Mouse (Mus musculus): ENCODE data around the gene Zfp62. TPM values are rescaled to one million over a fixed set of nuclear protein-coding genes. Genes with fewer than 3 reads are reported as not detected.

Gene Zfp62
- polyA plus RNA-seq, 1 experiment from 2014 or later: 44.5 TPM

DNA sequence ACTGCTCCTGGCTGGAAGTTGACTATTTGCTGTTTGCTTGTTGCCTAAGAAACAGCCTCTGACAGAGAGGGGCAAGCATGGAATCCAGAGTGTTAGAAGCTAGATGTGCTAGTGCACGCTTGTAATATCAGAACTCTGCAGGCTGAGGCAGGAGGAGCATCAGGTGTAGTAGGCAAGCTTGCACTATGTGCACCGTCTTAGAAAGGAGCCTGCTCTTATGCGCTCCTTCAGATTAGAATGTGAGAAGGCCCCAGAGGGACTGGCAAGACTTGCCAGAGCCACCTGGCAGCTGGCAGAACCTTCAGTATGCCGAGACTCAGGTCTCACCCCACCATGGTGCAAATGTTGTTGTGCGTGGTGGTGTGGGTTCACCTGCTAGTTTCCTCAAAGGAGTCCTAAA, 49.0 kb downstream of the Zfp62 start:
- Histone ChIP-seq H3K9ac (no peak overlapping the region), H3K36me3 (peaks cover 13% of the 10 kb centered on the region; the same call in 1 of the 2 replicates), H3K27ac (replicated peaks) (no peak overlapping the region), H3K4me2 (no peak overlapping the region), H3K4me1 (replicated peaks) (peaks cover 32% of the 10 kb centered on the region), H3K4me3 (no peak overlapping the region), H3K27me3 (no peaks in the 10 kb centered on the region), H3K9me3 (no peaks in the 10 kb centered on the region)
- 94% methylated on average over 5 of the region's 5 CpGs for WGBS
- ATAC-seq (ENCODE audit: low read depth): no peak

DNA sequence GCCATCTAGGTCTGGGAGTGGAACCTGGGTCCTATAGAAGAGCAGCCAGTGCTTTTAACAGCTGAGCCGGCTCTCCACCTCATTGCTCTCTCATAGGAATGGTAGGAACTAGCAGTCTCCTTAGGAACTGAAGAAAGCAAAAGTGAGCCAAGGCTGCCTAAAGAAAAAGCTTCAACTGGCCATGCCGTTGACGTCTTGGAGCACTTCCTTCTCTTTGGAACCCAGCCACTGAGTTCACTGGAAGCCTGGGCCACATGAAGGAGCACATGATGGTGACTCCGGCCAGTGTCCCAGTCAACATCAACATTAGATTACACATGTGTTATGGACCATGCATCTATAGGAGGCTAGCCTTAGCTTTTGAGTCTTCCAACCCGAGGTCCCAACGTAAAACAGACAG, 49.9 kb downstream of the Zfp62 start:
- no peak for ATAC-seq (ENCODE audit: low read depth)

DNA sequence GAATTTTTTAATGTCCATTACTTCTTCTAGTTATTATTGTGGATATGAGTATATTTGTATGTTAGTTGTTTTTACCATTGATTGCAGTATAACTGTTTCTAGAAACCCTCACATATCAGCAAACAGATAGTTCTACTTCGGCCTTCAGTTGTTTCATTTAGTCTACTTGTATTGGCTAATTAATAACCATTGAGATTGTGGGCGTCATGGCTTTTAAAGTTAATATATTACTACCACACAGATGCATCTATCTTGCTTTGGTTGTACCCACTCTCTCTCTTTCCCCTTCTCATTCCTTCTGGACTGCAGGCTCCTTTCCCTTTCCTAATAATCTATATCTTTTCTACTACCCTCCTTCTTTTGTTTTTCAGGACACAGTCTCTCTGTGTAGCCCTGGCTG, 56.2 kb downstream of the Zfp62 start:
- H3K27ac ChIP-seq (replicated peaks): no peak overlapping the region
- peaks cover 29% of the 10 kb centered on the region for H3K36me3 ChIP-seq
- H3K4me3 ChIP-seq: no peak overlapping the region
- H3K9ac ChIP-seq: no peak overlapping the region
- 90% methylated on average over 2 of the region's 2 CpGs for WGBS
- no peaks in the 10 kb centered on the region for H3K4me1 ChIP-seq (replicated peaks)
- no peaks in the 10 kb centered on the region for H3K27me3 ChIP-seq
- no peaks in the 10 kb centered on the region for H3K9me3 ChIP-seq
- ATAC-seq (ENCODE audit: low read depth): no peak
- H3K4me2 ChIP-seq: no peak overlapping the region

More for the DNA sequence above, 49.9 kb downstream of the Zfp62 start:
- Histone ChIP-seq H3K4me1 (replicated peaks) (peaks cover 27% of the 10 kb centered on the region), H3K27ac (replicated peaks) (no peak overlapping the region), H3K27me3 (no peaks in the 10 kb centered on the region), H3K9me3 (no peaks in the 10 kb centered on the region), H3K4me2 (no peak overlapping the region), H3K9ac (no peak overlapping the region), H3K4me3 (no peak overlapping the region), H3K36me3 (peaks cover 13% of the 10 kb centered on the region; the same call in 1 of the 2 replicates)
- 92% methylated on average over 6 of the region's 6 CpGs for WGBS

DNA sequence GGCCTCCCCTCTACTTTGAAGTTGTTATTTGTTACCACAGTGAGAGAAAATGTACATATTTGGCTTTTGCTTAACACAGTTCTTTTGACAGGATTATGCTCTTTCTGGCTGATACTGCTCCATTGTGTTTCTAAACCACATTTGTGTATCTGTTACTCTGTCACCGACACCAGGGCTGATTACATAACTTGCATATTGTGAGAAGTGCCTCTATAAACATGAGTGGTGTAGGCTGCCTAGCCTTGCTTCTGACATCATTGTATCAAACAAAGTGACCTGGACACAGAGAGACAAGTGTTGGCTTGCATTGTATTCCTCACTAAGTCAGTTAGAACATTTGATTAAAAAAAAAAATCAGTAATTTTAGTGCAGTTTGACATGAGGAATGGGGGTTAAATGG, 56.7 kb downstream of the Zfp62 start:
- no peaks in the 10 kb centered on the region for H3K9me3 ChIP-seq
- no peak for ATAC-seq (ENCODE audit: low read depth)
- no peak overlapping the region for H3K9ac ChIP-seq
- peaks cover 26% of the 10 kb centered on the region for H3K36me3 ChIP-seq
- H3K4me3 ChIP-seq: no peak overlapping the region
- H3K27ac ChIP-seq (replicated peaks): no peak overlapping the region
- no peaks in the 10 kb centered on the region for H3K4me1 ChIP-seq (replicated peaks)
- no peak overlapping the region for H3K4me2 ChIP-seq
- WGBS: 84% methylated on average over 1 of the region's 1 CpGs
- no peaks in the 10 kb centered on the region for H3K27me3 ChIP-seq

DNA sequence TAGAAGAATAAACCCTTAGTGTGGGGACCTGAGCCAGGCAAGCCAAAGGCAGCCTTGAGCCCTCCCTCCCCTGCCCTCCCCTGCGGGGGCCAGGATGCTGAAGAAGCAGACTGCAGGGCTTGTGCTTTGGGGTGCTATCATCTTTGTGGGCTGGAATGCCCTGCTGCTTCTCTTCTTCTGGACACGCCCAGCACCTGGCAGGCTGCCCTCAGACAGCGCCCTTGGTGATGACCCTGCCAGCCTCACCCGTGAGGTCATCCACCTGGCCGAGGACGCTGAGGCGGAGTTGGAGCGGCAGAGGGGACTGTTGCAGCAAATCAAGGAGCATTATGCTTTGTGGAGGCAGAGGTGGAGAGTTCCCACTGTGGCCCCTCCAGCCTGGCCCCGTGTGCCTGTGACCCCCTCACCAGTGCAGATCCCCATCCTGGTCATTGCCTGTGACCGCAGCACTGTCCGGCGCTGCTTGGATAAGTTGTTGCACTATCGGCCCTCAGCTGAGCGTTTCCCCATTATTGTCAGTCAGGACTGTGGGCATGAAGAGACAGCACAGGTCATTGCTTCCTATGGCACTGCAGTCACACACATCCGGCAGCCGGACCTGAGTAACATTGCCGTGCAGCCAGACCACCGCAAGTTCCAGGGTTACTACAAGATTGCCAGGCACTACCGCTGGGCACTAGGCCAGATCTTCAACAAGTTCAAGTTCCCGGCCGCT, 57.7 kb downstream of the Zfp62 start:
- no peak for ATAC-seq (ENCODE audit: low read depth)
- 95% methylated on average over 21 of the region's 21 CpGs for WGBS
- Histone ChIP-seq H3K27ac (replicated peaks) (no peak overlapping the region), H3K27me3 (no peaks in the 10 kb centered on the region), H3K36me3 (peaks cover 30% of the 10 kb centered on the region), H3K9me3 (no peaks in the 10 kb centered on the region), H3K4me3 (no peak overlapping the region), H3K9ac (no peak overlapping the region), H3K4me1 (replicated peaks) (no peaks in the 10 kb centered on the region), H3K4me2 (no peak overlapping the region)

DNA sequence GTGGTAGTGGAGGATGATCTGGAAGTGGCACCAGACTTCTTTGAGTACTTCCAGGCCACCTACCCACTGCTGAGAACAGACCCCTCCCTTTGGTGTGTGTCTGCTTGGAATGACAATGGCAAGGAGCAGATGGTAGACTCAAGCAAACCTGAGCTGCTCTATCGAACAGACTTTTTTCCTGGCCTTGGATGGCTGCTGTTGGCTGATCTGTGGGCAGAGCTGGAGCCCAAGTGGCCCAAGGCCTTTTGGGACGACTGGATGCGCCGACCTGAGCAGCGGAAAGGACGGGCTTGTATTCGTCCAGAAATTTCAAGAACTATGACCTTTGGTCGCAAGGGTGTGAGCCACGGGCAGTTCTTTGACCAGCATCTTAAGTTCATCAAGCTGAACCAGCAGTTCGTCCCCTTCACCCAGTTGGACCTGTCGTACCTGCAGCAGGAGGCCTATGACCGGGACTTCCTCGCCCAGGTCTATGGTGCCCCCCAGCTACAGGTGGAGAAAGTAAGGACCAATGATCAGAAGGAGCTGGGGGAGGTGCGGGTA, 58.3 kb downstream of the Zfp62 start:
- no peak for ATAC-seq (ENCODE audit: low read depth)

GRCm38 (mm10) chr11:49262286-49262685, 59.2 kb downstream of the Zfp62 start:
- no peak overlapping the region for H3K4me2 ChIP-seq
- H3K9me3 ChIP-seq: no peaks in the 10 kb centered on the region
- 90% methylated on average over 5 of the region's 5 CpGs for WGBS
- peaks cover 30% of the 10 kb centered on the region for H3K36me3 ChIP-seq
- no peak for ATAC-seq (ENCODE audit: low read depth)
- 0 out of 2 replicates have a peak overlapping the region, but pooled peaks have one; percentile 8 for H3K9ac ChIP-seq
- no peak overlapping the region for H3K27ac ChIP-seq (replicated peaks)
- H3K4me3 ChIP-seq: no peak overlapping the region
- H3K27me3 ChIP-seq: no peaks in the 10 kb centered on the region
- H3K4me1 ChIP-seq (replicated peaks): no peaks in the 10 kb centered on the region

More for the DNA sequence above, 58.3 kb downstream of the Zfp62 start:
- WGBS: 94% methylated on average over 14 of the region's 14 CpGs
- Histone ChIP-seq H3K36me3 (peaks cover 30% of the 10 kb centered on the region), H3K27me3 (no peaks in the 10 kb centered on the region), H3K4me3 (no peak overlapping the region), H3K9me3 (no peaks in the 10 kb centered on the region), H3K4me1 (replicated peaks) (no peaks in the 10 kb centered on the region), H3K4me2 (no peak overlapping the region), H3K27ac (replicated peaks) (no peak overlapping the region), H3K9ac (no peak overlapping the region)

DNA sequence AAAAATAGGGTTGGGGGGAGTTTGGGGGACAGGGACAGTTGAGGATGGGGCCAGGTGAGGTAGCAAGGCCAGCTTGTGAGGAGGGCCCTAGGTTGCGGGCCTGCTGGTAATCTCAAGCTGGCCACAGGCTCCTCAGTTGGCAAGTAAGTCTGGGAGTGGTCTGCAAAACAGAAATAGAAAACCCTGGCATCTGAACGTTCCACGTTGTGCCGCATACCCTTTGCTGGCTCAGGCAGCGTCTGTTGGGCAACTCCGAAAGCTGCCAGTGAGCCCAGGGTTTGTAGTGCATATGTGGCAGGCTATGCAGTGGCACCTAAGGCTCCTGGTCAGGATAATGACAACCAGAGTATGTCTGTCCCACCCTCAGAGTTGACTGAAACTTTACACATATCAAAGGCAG, 60.1 kb downstream of the Zfp62 start:
- no peak for ATAC-seq (ENCODE audit: low read depth)
- Histone ChIP-seq H3K27ac (replicated peaks) (no peak overlapping the region), H3K27me3 (no peaks in the 10 kb centered on the region), H3K36me3 (peaks cover 30% of the 10 kb centered on the region), H3K4me1 (replicated peaks) (no peaks in the 10 kb centered on the region), H3K4me3 (no peak overlapping the region), H3K9me3 (no peaks in the 10 kb centered on the region), H3K9ac (no peak overlapping the region), H3K4me2 (no peak overlapping the region)
- 98% methylated on average over 6 of the region's 6 CpGs for WGBS

DNA sequence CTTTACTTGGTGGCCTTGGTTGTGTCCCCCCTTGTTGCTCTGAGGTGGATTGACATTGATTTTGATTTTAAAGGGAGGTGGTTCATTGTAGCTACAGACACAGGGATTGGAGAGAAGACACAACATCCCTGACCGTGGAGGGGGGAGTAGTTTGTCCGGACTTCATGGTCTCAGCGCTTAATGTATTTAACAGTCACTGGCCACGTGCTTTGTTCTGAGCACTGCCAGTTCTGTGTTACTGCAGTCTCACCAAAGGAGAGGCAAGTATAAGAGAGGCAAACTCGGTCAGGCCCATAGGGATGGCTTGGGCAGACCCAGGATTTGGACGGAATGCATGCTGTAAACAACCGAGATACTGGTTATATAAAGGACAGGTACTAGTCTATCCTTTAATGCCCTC, 61.0 kb downstream of the Zfp62 start:
- Histone ChIP-seq H3K27me3 (no peaks in the 10 kb centered on the region), H3K4me1 (replicated peaks) (no peaks in the 10 kb centered on the region), H3K4me2 (no peak overlapping the region), H3K36me3 (peaks cover 30% of the 10 kb centered on the region), H3K9me3 (no peaks in the 10 kb centered on the region), H3K4me3 (no peak overlapping the region), H3K27ac (replicated peaks) (no peak overlapping the region), H3K9ac (no peak overlapping the region)
- no peak for ATAC-seq (ENCODE audit: low read depth)
- WGBS: 87% methylated on average over 7 of the region's 7 CpGs

DNA sequence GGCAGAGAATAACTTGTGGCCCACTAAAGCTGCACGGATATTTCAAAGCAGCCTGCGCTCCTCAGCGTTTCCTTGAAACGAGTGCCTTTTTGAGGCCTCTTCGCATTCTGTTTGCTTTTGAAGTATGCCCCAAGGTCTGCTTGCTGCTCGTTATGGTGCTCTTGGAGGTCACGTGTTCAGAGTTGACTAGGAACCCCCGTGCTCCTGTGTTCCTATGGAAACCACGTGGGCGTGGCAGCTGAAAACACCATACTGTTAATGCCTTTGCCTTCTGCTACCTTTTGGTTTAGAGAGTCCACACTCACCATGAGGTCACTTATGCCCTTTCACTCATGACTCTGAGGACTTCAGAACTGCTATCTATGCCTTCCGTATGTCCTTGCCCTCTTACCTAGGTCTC, 61.5 kb downstream of the Zfp62 start:
- no peak overlapping the region for H3K27ac ChIP-seq (replicated peaks)
- no peaks in the 10 kb centered on the region for H3K9me3 ChIP-seq
- peaks cover 30% of the 10 kb centered on the region for H3K36me3 ChIP-seq
- no peak for ATAC-seq (ENCODE audit: low read depth)
- 86% methylated on average over 11 of the region's 11 CpGs for WGBS
- no peaks in the 10 kb centered on the region for H3K27me3 ChIP-seq
- no peak overlapping the region for H3K4me2 ChIP-seq
- no peaks in the 10 kb centered on the region for H3K4me1 ChIP-seq (replicated peaks)
- no peak overlapping the region for H3K4me3 ChIP-seq
- no peak overlapping the region for H3K9ac ChIP-seq

DNA sequence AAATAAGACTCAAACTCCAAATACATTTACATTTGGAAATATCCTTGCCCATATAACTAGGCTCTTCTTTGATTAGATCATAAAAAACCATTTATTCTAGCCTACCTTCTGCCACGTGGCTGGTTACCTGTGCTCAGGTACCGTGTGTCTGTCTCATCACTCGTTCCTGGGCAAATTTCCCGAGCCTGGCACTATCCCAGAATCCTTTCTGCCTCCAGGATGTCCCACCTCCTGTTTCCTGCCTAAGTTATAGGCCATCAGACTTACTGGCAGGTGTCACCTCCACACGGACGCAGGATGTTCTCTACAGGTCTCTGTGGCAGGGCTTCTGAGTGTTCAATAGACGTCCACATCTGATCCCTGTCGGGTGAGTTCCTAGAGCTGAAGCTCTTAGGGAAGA, 62.0 kb downstream of the Zfp62 start:
- no peak overlapping the region for H3K9ac ChIP-seq
- H3K4me3 ChIP-seq: no peak overlapping the region
- ATAC-seq (ENCODE audit: low read depth): no peak
- peaks cover 30% of the 10 kb centered on the region for H3K36me3 ChIP-seq
- no peaks in the 10 kb centered on the region for H3K9me3 ChIP-seq
- no peak overlapping the region for H3K4me2 ChIP-seq
- no peaks in the 10 kb centered on the region for H3K4me1 ChIP-seq (replicated peaks)
- H3K27ac ChIP-seq (replicated peaks): no peak overlapping the region
- 85% methylated on average over 8 of the region's 8 CpGs for WGBS
- H3K27me3 ChIP-seq: no peaks in the 10 kb centered on the region

DNA sequence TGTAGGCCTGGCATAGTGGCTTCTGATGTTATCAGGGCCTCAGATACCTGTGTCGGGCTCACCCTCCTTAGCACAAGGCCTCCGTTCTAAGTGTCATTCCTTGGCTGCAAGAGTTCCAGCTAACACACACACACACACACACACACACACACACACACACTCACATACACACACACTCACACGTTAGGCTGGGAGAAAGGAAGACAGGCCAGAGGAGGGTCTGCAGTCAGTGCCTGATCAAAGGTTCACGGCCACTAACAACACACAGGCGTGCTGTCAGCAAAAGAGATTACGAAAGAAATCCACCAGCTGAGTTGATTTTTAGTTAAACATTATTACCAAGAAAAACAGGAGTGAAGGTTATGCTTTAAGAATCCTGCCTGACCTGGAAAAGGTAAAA, 63.6 kb downstream of the Zfp62 start:
- H3K27ac ChIP-seq (replicated peaks): no peak overlapping the region
- ATAC-seq (ENCODE audit: low read depth): no peak
- no peaks in the 10 kb centered on the region for H3K4me1 ChIP-seq (replicated peaks)
- no peak overlapping the region for H3K4me2 ChIP-seq
- H3K9me3 ChIP-seq: no peaks in the 10 kb centered on the region
- H3K36me3 ChIP-seq: peaks cover 16% of the 10 kb centered on the region
- no peak overlapping the region for H3K9ac ChIP-seq
- no peak overlapping the region for H3K4me3 ChIP-seq
- WGBS: 91% methylated on average over 6 of the region's 6 CpGs
- no peaks in the 10 kb centered on the region for H3K27me3 ChIP-seq

DNA sequence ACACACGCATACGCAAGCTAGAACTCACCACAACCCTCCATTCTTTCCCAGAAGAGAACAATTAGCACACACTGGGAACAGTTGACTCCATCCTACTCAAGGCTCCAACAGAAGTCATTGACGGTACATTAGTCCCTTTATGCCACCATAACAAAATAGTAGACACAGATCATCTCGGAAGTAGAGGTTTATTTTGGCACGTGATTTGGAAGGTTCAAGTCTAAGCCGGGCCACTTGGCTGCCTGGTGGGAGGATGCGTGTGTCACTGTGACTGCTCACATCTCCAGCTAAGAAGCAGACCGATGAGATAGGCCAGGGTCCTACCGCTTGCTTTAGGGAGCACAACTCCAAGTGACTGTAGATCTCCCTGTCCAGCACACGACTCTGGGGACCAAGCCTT, 64.2 kb downstream of the Zfp62 start:
- Histone ChIP-seq H3K27me3 (no peaks in the 10 kb centered on the region), H3K4me3 (no peak overlapping the region), H3K4me2 (no peak overlapping the region), H3K9me3 (no peaks in the 10 kb centered on the region), H3K27ac (replicated peaks) (no peak overlapping the region), H3K36me3 (peaks cover 10% of the 10 kb centered on the region), H3K9ac (no peak overlapping the region), H3K4me1 (replicated peaks) (no peaks in the 10 kb centered on the region)
- 83% methylated on average over 10 of the region's 10 CpGs for WGBS
- ATAC-seq (ENCODE audit: low read depth): no peak
